ENCODE assay signal across 37 mouse cellular contexts in the genomic region with DNA sequence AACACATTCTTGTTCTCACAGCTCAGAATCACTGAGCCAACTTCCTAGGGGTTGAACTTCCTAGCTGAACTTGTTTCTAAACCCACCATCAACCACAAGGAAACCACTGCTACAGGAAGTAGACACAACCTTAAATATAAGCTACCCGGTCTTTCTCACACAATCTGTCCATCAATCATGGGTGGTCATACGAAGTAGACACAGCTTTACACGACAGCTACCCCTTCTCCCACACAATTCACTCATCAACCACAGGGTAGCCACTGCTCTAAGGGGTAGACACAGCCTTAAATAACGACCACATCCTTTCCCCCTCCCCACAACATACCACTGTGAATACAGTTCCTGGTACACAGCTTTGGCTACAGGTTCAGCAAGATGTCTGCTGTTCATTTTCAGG. TPM values are rescaled to one million over a fixed set of nuclear protein-coding genes. Genes with fewer than 3 reads are reported as not detected.
DNase-seq lines count a peak whose midpoint lies in the region; ATAC-seq and TF ChIP-seq lines count a peak whose summit lies in the region.
"Had no signal": no experiment of that assay in that cellular context is flagged by ENCODE, and none has a peak within 500 bp of the region (broad histone marks: within the 10 kb centered on the region; RNA-seq: fewer than 3 reads in every experiment).

No protein-coding gene starts in this region.

- no peaks in the 10 kb centered on the region for H3K9me3 ChIP-seq in liver, embryonic 11.5 days (ENCODE audit: control insufficient read depth, low read length)
- no peaks in the 10 kb centered on the region for H3K9me3 ChIP-seq in intestine, postnatal 0 days (ENCODE audit: control insufficient read depth)
- H3K9me3 ChIP-seq: embryonic facial prominence, embryonic 12.5 days; G1E; heart, embryonic 12.5 days; limb, embryonic 12.5 days; liver, embryonic 12.5 days; neural tube, embryonic 12.5 days had no signal

- H3K36me3 ChIP-seq in liver, embryonic 11.5 days (ENCODE audit: control insufficient read depth, insufficient read depth, low read length): peaks cover 42% of the 10 kb centered on the region
- H3K36me3 ChIP-seq in intestine, postnatal 0 days (ENCODE audit: control insufficient read depth, insufficient read depth): peaks cover 70% of the 10 kb centered on the region

- H3K27me3 ChIP-seq in liver, embryonic 11.5 days (replicated peaks; ENCODE audit: control insufficient read depth, insufficient read depth, low read length): no peaks in the 10 kb centered on the region
- no peaks in the 10 kb centered on the region for H3K27me3 ChIP-seq in intestine, postnatal 0 days (replicated peaks; ENCODE audit: control insufficient read depth, insufficient read depth, low read length)
- H3K27me3 ChIP-seq: CH12.LX; embryonic facial prominence, embryonic 12.5 days; heart, embryonic 12.5 days; limb, embryonic 12.5 days; liver, embryonic 12.5 days; neural tube, embryonic 12.5 days; Patski had no signal

- no peak for TF ChIP-seq CTCF in intestine, postnatal 0 days (IDR thresholded peaks at IDR 0.05; ENCODE audit: low read depth)

- no peak overlapping the region for H3K4me3 ChIP-seq in liver, embryonic 11.5 days (ENCODE audit: low read depth, low read length)
- H3K4me3 ChIP-seq in intestine, postnatal 0 days (ENCODE audit: low read depth, low read length): no peak overlapping the region
- H3K4me3 ChIP-seq: embryonic facial prominence, embryonic 12.5 days; erythroblast, embryonic 14.5 days; heart, embryonic 12.5 days; layer of hippocampus, adult 2 months; limb, embryonic 12.5 days; liver, embryonic 12.5 days; neural tube, embryonic 12.5 days had no signal

- peak; percentile 29 for DNase-seq in thymus, postnatal 0 days (ENCODE audit: low spot score)
- DNase-seq in thymus, postnatal 36 days: no peak
- DNase-seq in CD8-positive naive resting alpha-beta T cell, adult 2 months (ENCODE audit: low read depth in 2 of 2, low spot score in 2 of 2): peak; percentile 35 to 56
- DNase-seq in liver, embryonic 11.5 days (ENCODE audit: low spot score): no peak
- DNase-seq in kidney, postnatal 36 days: no peak
- DNase-seq: adrenal gland, adult 8-10 months; cerebellum, adult 2 months; cerebellum, postnatal 25 days; gastrocnemius, postnatal 14 days; heart, adult 18-20 months; heart, postnatal 10 days; kidney, adult 2 months; kidney, postnatal 10 days; layer of hippocampus, postnatal 36 days; lung, adult 18-20 months; lung, postnatal 10 days; retina, postnatal 1 day; right cerebral cortex, postnatal 25 days; thymus, postnatal 4 days had no signal

- WGBS in liver, embryonic 11.5 days: 56% methylated on average over 4 of the region's 4 CpGs
- 76% methylated on average over 4 of the region's 4 CpGs for WGBS in intestine, postnatal 0 days

- no peak overlapping the region for H3K9ac ChIP-seq in liver, embryonic 11.5 days (ENCODE audit: low read depth, low read length)
- no peak overlapping the region for H3K9ac ChIP-seq in intestine, postnatal 0 days (ENCODE audit: low read depth, low read length)
- H3K9ac ChIP-seq: embryonic facial prominence, embryonic 12.5 days; heart, embryonic 12.5 days; limb, embryonic 12.5 days; liver, embryonic 12.5 days; neural tube, embryonic 12.5 days had no signal

- peaks cover 3% of the 10 kb centered on the region; the same call in 1 of the 2 replicates for H3K4me1 ChIP-seq in liver, embryonic 11.5 days (replicated peaks; ENCODE audit: control insufficient read depth, insufficient read depth, low read length)
- no peaks in the 10 kb centered on the region for H3K4me1 ChIP-seq in intestine, postnatal 0 days (replicated peaks; ENCODE audit: control insufficient read depth, insufficient read depth, low read length)

- no peak overlapping the region for H3K27ac ChIP-seq in liver, embryonic 11.5 days (ENCODE audit: low read depth, low read length)
- H3K27ac ChIP-seq in intestine, postnatal 0 days (ENCODE audit: low read depth, low read length): no peak overlapping the region
- H3K27ac ChIP-seq: embryonic facial prominence, embryonic 12.5 days; hindbrain, postnatal 0 days; layer of hippocampus, adult 2 months; limb, embryonic 12.5 days; liver, embryonic 12.5 days; neural tube, embryonic 12.5 days; stomach, postnatal 0 days had no signal

- ATAC-seq in inflammation-experienced regulatory T-cells, adult 6 months: peak; percentile 23
- no peak for ATAC-seq in liver, embryonic 11.5 days (replicated peaks; ENCODE audit: low FRiP score)
- no peak for ATAC-seq in intestine, postnatal 0 days
- ATAC-seq: forebrain, embryonic 14.5 days; hindbrain, postnatal 0 days; liver, embryonic 12.5 days; Patski had no signal

- H3K4me2 ChIP-seq in liver, embryonic 11.5 days: no peak overlapping the region
- H3K4me2 ChIP-seq in intestine, postnatal 0 days (replicated peaks; ENCODE audit: low read depth): no peak overlapping the region
- H3K4me2 ChIP-seq: embryonic facial prominence, embryonic 12.5 days; heart, embryonic 12.5 days; limb, embryonic 12.5 days; liver, embryonic 12.5 days; midbrain, embryonic 11.5 days; neural tube, embryonic 12.5 days had no signal

RNA-seq across cellular contexts. Expression of gene Ndufa10, which starts 4.8 kb away (rescaled TPM):
- polyA plus RNA-seq in thymus, postnatal 0 days (2015; fragmentation: Nextera tagmentation; extraction: Ambion mirVana): 233 and 235 TPM in 2 replicates
- 100 to 1,000 TPM; 157 to 216 (median 180) TPM for polyA plus RNA-seq in inflammation-experienced regulatory T-cells, adult 6 months (2017; shearing (Covaris generic))
- 270 and 276 TPM in 2 replicates for polyA plus RNA-seq in liver, embryonic 11.5 days (2014; fragmentation: Nextera tagmentation; extraction: Ambion mirVana)
- 250 and 280 TPM in 2 replicates for polyA plus RNA-seq in intestine, postnatal 0 days (2015; fragmentation: Nextera tagmentation; extraction: Ambion mirVana)

RNA-seq across cellular contexts. Expression of gene Olfr1416, which starts 16.0 kb away (rescaled TPM):
- not detected in 2 replicates for polyA plus RNA-seq in thymus, postnatal 0 days (2015; fragmentation: Nextera tagmentation; extraction: Ambion mirVana)
- not detected for polyA plus RNA-seq in inflammation-experienced regulatory T-cells, adult 6 months (2017; shearing (Covaris generic))
- not detected in 2 replicates for polyA plus RNA-seq in liver, embryonic 11.5 days (2014; fragmentation: Nextera tagmentation; extraction: Ambion mirVana)
- polyA plus RNA-seq in intestine, postnatal 0 days (2015; fragmentation: Nextera tagmentation; extraction: Ambion mirVana): not detected in 2 replicates
- polyA plus RNA-seq: cerebellum, adult 2 months; embryonic facial prominence, embryonic 12.5 days; erythroblast, embryonic 14.5 days; forebrain, embryonic 14.5 days; frontal cortex, adult 2 months; G1E; heart, embryonic 12.5 days; hindbrain, embryonic 11.5 days; hindbrain, postnatal 0 days; kidney, adult 2 months; limb, embryonic 12.5 days; liver, embryonic 12.5 days; midbrain, embryonic 11.5 days; neural tube, embryonic 12.5 days; Patski; stomach, postnatal 0 days had no signal

RNA-seq across cellular contexts. Expression of gene Olfr1415, which starts 27.0 kb away (rescaled TPM):
- polyA plus RNA-seq in thymus, postnatal 0 days (2015; fragmentation: Nextera tagmentation; extraction: Ambion mirVana): not detected in 2 replicates
- polyA plus RNA-seq in inflammation-experienced regulatory T-cells, adult 6 months (2017; shearing (Covaris generic)): not detected
- not detected in 2 replicates for polyA plus RNA-seq in liver, embryonic 11.5 days (2014; fragmentation: Nextera tagmentation; extraction: Ambion mirVana)
- not detected in 2 replicates for polyA plus RNA-seq in intestine, postnatal 0 days (2015; fragmentation: Nextera tagmentation; extraction: Ambion mirVana)
- polyA plus RNA-seq: cerebellum, adult 2 months; embryonic facial prominence, embryonic 12.5 days; erythroblast, embryonic 14.5 days; forebrain, embryonic 14.5 days; frontal cortex, adult 2 months; G1E; heart, embryonic 12.5 days; hindbrain, embryonic 11.5 days; hindbrain, postnatal 0 days; kidney, adult 2 months; limb, embryonic 12.5 days; liver, embryonic 12.5 days; midbrain, embryonic 11.5 days; neural tube, embryonic 12.5 days; Patski; stomach, postnatal 0 days had no signal

RNA-seq across cellular contexts. Expression of gene Olfr1414, which starts 49.6 kb away (rescaled TPM):
- polyA plus RNA-seq in thymus, postnatal 0 days (2015; fragmentation: Nextera tagmentation; extraction: Ambion mirVana): not detected in 2 replicates
- not detected for polyA plus RNA-seq in inflammation-experienced regulatory T-cells, adult 6 months (2017; shearing (Covaris generic))
- not detected in 2 replicates for polyA plus RNA-seq in liver, embryonic 11.5 days (2014; fragmentation: Nextera tagmentation; extraction: Ambion mirVana)
- polyA plus RNA-seq in intestine, postnatal 0 days (2015; fragmentation: Nextera tagmentation; extraction: Ambion mirVana): not detected in 2 replicates
- polyA plus RNA-seq: cerebellum, adult 2 months; embryonic facial prominence, embryonic 12.5 days; erythroblast, embryonic 14.5 days; forebrain, embryonic 14.5 days; frontal cortex, adult 2 months; G1E; heart, embryonic 12.5 days; hindbrain, embryonic 11.5 days; hindbrain, postnatal 0 days; kidney, adult 2 months; limb, embryonic 12.5 days; liver, embryonic 12.5 days; midbrain, embryonic 11.5 days; neural tube, embryonic 12.5 days; Patski; stomach, postnatal 0 days had no signal

Comparison
In these comparisons a context has a peak if more than half of its experiments do, and no peak if none do; other contexts are left out.
1. DNase-seq: peak in thymus, postnatal 0 days (single experiment) and CD8-positive naive resting alpha-beta T cell, adult 2 months (2 of 2); none in thymus, postnatal 36 days (0 of 2), liver, embryonic 11.5 days (single experiment) and kidney, postnatal 36 days (0 of 2).